Mouse (Mus musculus) kidney, adult 2 months (tissue): ENCODE measurements at regions not wholly inside any gene's neighbourhood (a gene's known extent, or its start where the extent isn't known, plus 50 kb on each side); places are given as distances from the start of the nearest gene placed in this dataset.

Source experiments
- DNase-seq: peaks from one replicate; pipeline ENCODE4 v3.0.0; 2021
- H3K27ac ChIP-seq: fragments of 200-500 bp; 2 replicates; pipeline ENCODE4 v1.5.1; 2012; ENCODE audit warnings: low read depth, low read length, control low read depth, inconsistent platforms; ENCODE audit not compliant: insufficient read depth
- H3K27me3 ChIP-seq: fragments of 200-500 bp; replicated peaks from 2 replicates; pipeline ENCODE4 v1.6.1; 2012; ENCODE audit warnings: mild to moderate bottlenecking, moderate library complexity, low read length, inconsistent platforms; ENCODE audit not compliant: control insufficient read depth, insufficient read depth
- H3K36me3 ChIP-seq: fragments of 200-500 bp; 2 replicates; pipeline ENCODE4 v1.6.1; 2012; ENCODE audit warnings: mild to moderate bottlenecking, moderate library complexity, low read length, inconsistent platforms; ENCODE audit not compliant: control insufficient read depth, insufficient read depth
- H3K4me1 ChIP-seq: fragments of 200-500 bp; 2 replicates; pipeline ENCODE4 v1.6.1; 2011; ENCODE audit warnings: low read length; ENCODE audit not compliant: control insufficient read depth, insufficient read depth
- H3K4me3 ChIP-seq: fragments of 200-500 bp; 2 replicates; pipeline ENCODE4 v1.5.1; 2011; ENCODE audit warnings: mild to moderate bottlenecking, low read depth, low read length, control low read depth; ENCODE audit not compliant: insufficient read depth
- CTCF ChIP-seq: fragments of 200-500 bp; conservative IDR thresholded peaks from 2 replicates; pipeline ENCODE4 v1.5.1; 2011; ENCODE audit warnings: low read depth, mild to moderate bottlenecking, control low read depth, low read length, moderate library complexity, mixed read lengths; ENCODE audit not compliant: insufficient read depth, insufficient read length
- POLR2A ChIP-seq: fragments of 200-500 bp; IDR thresholded peaks from one replicate; pipeline ENCODE4 v1.6.1; 2011; ENCODE audit warnings: low read depth, low read length, control low read depth
- WGBS: fragments of 180-500 bp; shearing (Covaris S2); methylation state at CpG from one replicate; pipeline ENCODE4 v1.1.7; 2018; 5-methylcytosine and 5-hydroxymethylcytosine counted together

GRCm38 (mm10) chr13:46104971-46105370 is 140.2 kb upstream of the Atxn1 start:
- TF ChIP-seq CTCF = no peak
- TF ChIP-seq POLR2A = no peak
- no peaks in the 10 kb centered on the region for H3K27me3 ChIP-seq
- no peak for DNase-seq

GRCm38 (mm10) chr13:46098621-46099020 is 133.8 kb upstream of the Atxn1 start:
- 82% methylated on average over 7 of the region's 7 CpGs for WGBS
- DNase-seq = no peak
- Histone ChIP-seq H3K36me3 (no peaks in the 10 kb centered on the region), H3K27me3 (no peaks in the 10 kb centered on the region), H3K4me3 (no peak overlapping the region), H3K4me1 (no peaks in the 10 kb centered on the region), H3K27ac (no peak overlapping the region)
- TF ChIP-seq CTCF (no peak), POLR2A (no peak)

More at GRCm38 (mm10) chr13:46104971-46105370, 140.2 kb upstream of the Atxn1 start:
- no peak overlapping the region for H3K27ac ChIP-seq
- H3K4me1 ChIP-seq = no peaks in the 10 kb centered on the region
- no peak overlapping the region for H3K4me3 ChIP-seq
- WGBS = 51% methylated on average over 6 of the region's 6 CpGs
- no peaks in the 10 kb centered on the region for H3K36me3 ChIP-seq

GRCm38 (mm10) chr13:46098131-46098530 is 133.3 kb upstream of the Atxn1 start:
- no peaks in the 10 kb centered on the region for H3K36me3 ChIP-seq
- 80% methylated on average over 7 of the region's 7 CpGs for WGBS
- H3K27me3 ChIP-seq = no peaks in the 10 kb centered on the region
- H3K4me3 ChIP-seq = no peak overlapping the region
- no peaks in the 10 kb centered on the region for H3K4me1 ChIP-seq
- no peak for TF ChIP-seq CTCF
- TF ChIP-seq POLR2A = no peak
- DNase-seq = no peak
- H3K27ac ChIP-seq = no peak overlapping the region

- H3K36me3 ChIP-seq = no peaks in the 10 kb centered on the region
- no peak overlapping the region for H3K27ac ChIP-seq
- H3K4me3 ChIP-seq = no peak overlapping the region
- no peaks in the 10 kb centered on the region for H3K4me1 ChIP-seq
- DNase-seq = no peak
- WGBS = 5% methylated on average over 5 of the region's 5 CpGs
- TF ChIP-seq CTCF (no peak), POLR2A (no peak)
- H3K27me3 ChIP-seq = no peaks in the 10 kb centered on the region
Observed at GRCm38 (mm10) chr13:46096968-46097367, 132.2 kb upstream of the Atxn1 start.

- no peak for TF ChIP-seq POLR2A
- TF ChIP-seq CTCF = no peak
- no peak for DNase-seq
- H3K27ac ChIP-seq = no peak overlapping the region
- WGBS = 73% methylated on average over 8 of the region's 8 CpGs
- no peaks in the 10 kb centered on the region for H3K27me3 ChIP-seq
- H3K4me3 ChIP-seq = no peak overlapping the region
- H3K4me1 ChIP-seq = no peaks in the 10 kb centered on the region
- no peaks in the 10 kb centered on the region for H3K36me3 ChIP-seq
Observed at GRCm38 (mm10) chr13:46096416-46096815, 131.6 kb upstream of the Atxn1 start.

GRCm38 (mm10) chr13:46092787-46093186 is 128.0 kb upstream of the Atxn1 start:
- no peak for TF ChIP-seq POLR2A
- TF ChIP-seq CTCF = no peak
- H3K4me3 ChIP-seq = no peak overlapping the region
- no peak overlapping the region for H3K27ac ChIP-seq
- H3K4me1 ChIP-seq = no peaks in the 10 kb centered on the region
- H3K36me3 ChIP-seq = no peaks in the 10 kb centered on the region
- no peak for DNase-seq
- 83% methylated on average over 3 of the region's 3 CpGs for WGBS
- H3K27me3 ChIP-seq = no peaks in the 10 kb centered on the region

- TF ChIP-seq CTCF (no peak), POLR2A (no peak)
- Histone ChIP-seq H3K27ac (no peak overlapping the region), H3K27me3 (no peaks in the 10 kb centered on the region), H3K4me1 (no peaks in the 10 kb centered on the region), H3K36me3 (no peaks in the 10 kb centered on the region), H3K4me3 (no peak overlapping the region)
- no peak for DNase-seq
- 79% methylated on average over 5 of the region's 5 CpGs for WGBS
Observed at GRCm38 (mm10) chr13:46091109-46091508, 126.3 kb upstream of the Atxn1 start.

- H3K27ac ChIP-seq = no peak overlapping the region
- TF ChIP-seq CTCF (peak; percentile 21; the same call in 1 of the 2 replicates), POLR2A (no peak)
- no peak for DNase-seq
- H3K36me3 ChIP-seq = no peaks in the 10 kb centered on the region
- H3K27me3 ChIP-seq = no peaks in the 10 kb centered on the region
- no peak overlapping the region for H3K4me3 ChIP-seq
- WGBS = 87% methylated on average over 3 of the region's 3 CpGs
- H3K4me1 ChIP-seq = no peaks in the 10 kb centered on the region
Observed at GRCm38 (mm10) chr13:46088237-46088636, 123.4 kb upstream of the Atxn1 start.
